Mouse (Mus musculus) E14TG2a.4 (cell line): ENCODE data around the gene Cul4a.
A peak's percentile ranks its signal among the peaks of the same experiment; 100 is the strongest.
"Not testable (repeated sequence)": the region's sequence is repeated elsewhere in the genome, so short reads cannot be mapped to it uniquely, and the experiment has no call there.

Source experiments
- H3K27me3 ChIP-seq: 2 replicates; pipeline ENCODE4 v1.6.1; 2014; ENCODE audit warnings: low read length, control low read depth; ENCODE audit not compliant: insufficient read depth
- H3K36me3 ChIP-seq: 2 replicates; pipeline ENCODE4 v1.6.1; 2014; ENCODE audit warnings: low read length, control low read depth; ENCODE audit not compliant: insufficient read depth
- H3K4me1 ChIP-seq: replicated peaks from 2 replicates; pipeline ENCODE4 v1.6.1; 2014; ENCODE audit warnings: low read depth, low read length, control low read depth
- H3K4me3 ChIP-seq: replicated peaks from 2 replicates; pipeline ENCODE4 v1.5.1; 2014; ENCODE audit warnings: mild to moderate bottlenecking, low read length
- H3K9me3 ChIP-seq: 2 replicates; pipeline ENCODE4 v1.6.1; 2014; ENCODE audit warnings: low read length, control low read depth
- CTCF ChIP-seq: conservative IDR thresholded peaks from 2 replicates; pipeline ENCODE4 v1.5.1; 2014; ENCODE audit warnings: low read length
- NANOG ChIP-seq: IDR thresholded peaks from 2 replicates; pipeline ENCODE4 v1.6.1; 2014; ENCODE audit warnings: borderline replicate concordance, low read length, mixed read lengths
- POU5F1 ChIP-seq: IDR thresholded peaks from 2 replicates; pipeline ENCODE4 v1.6.1; 2014; ENCODE audit warnings: low read length, borderline replicate concordance

Gene Cul4a

GRCm38 (mm10) chr8:13120882-13121665, 15.7 kb downstream of the Cul4a start:
- peaks cover 48% of the 10 kb centered on the region for H3K36me3 ChIP-seq
- H3K4me1 ChIP-seq, result peaks cover 12% of the 10 kb centered on the region
- H3K4me3 ChIP-seq, result no peak overlapping the region
- TF ChIP-seq CTCF, result no peak
- no peak for TF ChIP-seq NANOG
- TF ChIP-seq POU5F1, result no peak
- H3K9me3 ChIP-seq, result no peaks in the 10 kb centered on the region
- H3K27me3 ChIP-seq, result no peaks in the 10 kb centered on the region

- no peaks in the 10 kb centered on the region for H3K9me3 ChIP-seq
- peaks cover 12% of the 10 kb centered on the region for H3K4me1 ChIP-seq
- H3K36me3 ChIP-seq, result peaks cover 66% of the 10 kb centered on the region
- no peak overlapping the region for H3K4me3 ChIP-seq
- no peaks in the 10 kb centered on the region for H3K27me3 ChIP-seq
- TF ChIP-seq POU5F1 (no peak), CTCF (no peak), NANOG (no peak)
These were observed 17.5 kb downstream of the Cul4a start for GRCm38 (mm10) chr8:13122887-13123421.

- no peak for TF ChIP-seq CTCF
- no peak for TF ChIP-seq POU5F1
- TF ChIP-seq NANOG, result no peak
- H3K9me3 ChIP-seq, result no peaks in the 10 kb centered on the region
- H3K4me1 ChIP-seq, result peaks cover 12% of the 10 kb centered on the region
- H3K4me3 ChIP-seq, result no peak overlapping the region
- H3K27me3 ChIP-seq, result no peaks in the 10 kb centered on the region
- peaks cover 64% of the 10 kb centered on the region for H3K36me3 ChIP-seq
These were observed 19.5 kb downstream of the Cul4a start for GRCm38 (mm10) chr8:13124897-13125296.

GRCm38 (mm10) chr8:13132220-13132619, 26.8 kb downstream of the Cul4a start:
- not testable (repeated sequence) for H3K27me3 ChIP-seq, H3K4me3 ChIP-seq, H3K9me3 ChIP-seq, H3K4me1 ChIP-seq
- H3K36me3 ChIP-seq, result peaks cover 70% of the 10 kb centered on the region
- peak; percentile 62 for TF ChIP-seq CTCF

GRCm38 (mm10) chr8:13139641-13140182, 34.3 kb downstream of the Cul4a start:
- TF ChIP-seq CTCF (no peak), POU5F1 (no peak), NANOG (no peak)
- no peaks in the 10 kb centered on the region for H3K27me3 ChIP-seq
- H3K9me3 ChIP-seq, result no peaks in the 10 kb centered on the region
- peaks cover 45% of the 10 kb centered on the region for H3K4me1 ChIP-seq
- H3K4me3 ChIP-seq, result peak overlapping the region; percentile 50
- peaks cover 83% of the 10 kb centered on the region for H3K36me3 ChIP-seq

- no peak for TF ChIP-seq CTCF
- no peak for TF ChIP-seq NANOG
- no peak for TF ChIP-seq POU5F1
- Histone ChIP-seq H3K4me1 (peaks cover 40% of the 10 kb centered on the region), H3K27me3 (no peaks in the 10 kb centered on the region), H3K36me3 (peaks cover 92% of the 10 kb centered on the region), H3K4me3 (no peak overlapping the region), H3K9me3 (no peaks in the 10 kb centered on the region)
These were observed 36.3 kb downstream of the Cul4a start for GRCm38 (mm10) chr8:13141681-13142080.

- no peaks in the 10 kb centered on the region for H3K27me3 ChIP-seq
- H3K4me1 ChIP-seq, result peaks cover 6% of the 10 kb centered on the region
- TF ChIP-seq NANOG (no peak), CTCF (no peak), POU5F1 (no peak)
- H3K9me3 ChIP-seq, result no peaks in the 10 kb centered on the region
- no peak overlapping the region for H3K4me3 ChIP-seq
- peaks cover 46% of the 10 kb centered on the region for H3K36me3 ChIP-seq
These were observed 43.1 kb downstream of the Cul4a start for GRCm38 (mm10) chr8:13148476-13148875.

- no peak for TF ChIP-seq POU5F1
- TF ChIP-seq NANOG, result no peak
- TF ChIP-seq CTCF, result peak; percentile 32
- peaks cover 40% of the 10 kb centered on the region for H3K36me3 ChIP-seq
These were observed 43.9 kb downstream of the Cul4a start for GRCm38 (mm10) chr8:13149287-13149686.

GRCm38 (mm10) chr8:13149866-13150265, 44.4 kb downstream of the Cul4a start:
- no peaks in the 10 kb centered on the region for H3K9me3 ChIP-seq
- TF ChIP-seq POU5F1 (no peak), CTCF (no peak), NANOG (no peak)
- peaks cover 6% of the 10 kb centered on the region for H3K4me1 ChIP-seq
- H3K36me3 ChIP-seq, result peaks cover 34% of the 10 kb centered on the region
- H3K4me3 ChIP-seq, result no peak overlapping the region
- H3K27me3 ChIP-seq, result no peaks in the 10 kb centered on the region

More at GRCm38 (mm10) chr8:13149287-13149686, 43.9 kb downstream of the Cul4a start:
- Histone ChIP-seq H3K4me3 (no peak overlapping the region), H3K9me3 (no peaks in the 10 kb centered on the region), H3K27me3 (no peaks in the 10 kb centered on the region), H3K4me1 (peaks cover 6% of the 10 kb centered on the region)
